19 mouse cellular contexts compared by ENCODE assay signal in the genomic region with DNA sequence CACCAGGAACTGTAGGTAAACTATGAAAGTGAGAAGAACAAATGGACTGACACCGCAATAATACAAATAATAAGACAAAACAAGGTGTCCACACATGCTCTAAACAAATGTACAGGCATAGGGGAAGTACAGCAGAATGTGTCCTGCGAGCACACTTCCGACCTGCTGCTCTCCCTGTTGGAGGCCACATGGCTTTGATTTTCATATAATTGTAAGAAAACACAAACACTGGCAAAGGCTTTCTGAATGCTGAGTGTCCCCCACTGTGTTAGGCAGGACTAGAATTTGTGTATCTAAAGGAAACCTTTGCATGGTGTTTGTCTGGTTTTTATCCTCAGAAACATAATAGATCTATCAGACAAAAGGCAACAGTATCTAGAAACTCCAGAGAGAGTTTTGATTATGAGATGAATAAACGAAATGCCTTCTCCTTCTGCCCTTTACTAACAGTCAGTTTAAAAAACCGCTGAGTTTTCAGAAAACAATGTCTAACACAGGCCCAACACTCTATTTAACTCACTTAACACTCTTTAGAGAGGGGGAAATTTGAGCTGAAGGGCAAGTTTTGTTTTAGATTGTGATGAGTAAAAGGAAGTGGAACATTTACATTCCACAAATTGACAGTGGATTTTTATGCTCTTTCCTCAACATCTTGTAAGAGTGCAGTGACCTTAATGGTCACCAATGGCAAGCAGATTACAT.
DNase-seq lines count a peak whose midpoint lies in the region; ATAC-seq and TF ChIP-seq lines count a peak whose summit lies in the region.
"Had no signal": no experiment of that assay in that cellular context is flagged by ENCODE, and none has a peak within 500 bp of the region (broad histone marks: within the 10 kb centered on the region; RNA-seq: fewer than 3 reads in every experiment).

No protein-coding gene starts in this region.

- H3K9ac ChIP-seq in lung, embryonic 16.5 days (ENCODE audit: low read length) = no peak overlapping the region
- H3K9ac ChIP-seq in stomach, postnatal 0 days (ENCODE audit: low read length) = no peak overlapping the region
- H3K9ac ChIP-seq: hindbrain, embryonic 13.5 days; midbrain, embryonic 15.5 days had no signal

- WGBS in lung, embryonic 16.5 days = 34% methylated on average over 5 of the region's 5 CpGs
- WGBS in stomach, postnatal 0 days = 60% methylated on average over 5 of the region's 5 CpGs

- peaks cover 9% of the 10 kb centered on the region; the same call in 1 of the 2 replicates for H3K4me1 ChIP-seq in lung, embryonic 16.5 days (replicated peaks; ENCODE audit: control insufficient read depth, insufficient read depth, low read length)
- no peaks in the 10 kb centered on the region for H3K4me1 ChIP-seq in stomach, postnatal 0 days (replicated peaks; ENCODE audit: control insufficient read depth, insufficient read depth)
- H3K4me1 ChIP-seq: megakaryocyte, embryonic 14.5 days had no signal

- peak; percentile 78 for ATAC-seq in lung, embryonic 16.5 days (ENCODE audit: low read depth)
- ATAC-seq in frontal cortex, adult (ENCODE audit: low TSS enrichment) = no peak
- ATAC-seq in stomach, postnatal 0 days (ENCODE audit: low FRiP score, low TSS enrichment) = no peak
- ATAC-seq: forebrain, embryonic 16.5 days; midbrain, embryonic 15.5 days had no signal

- H3K4me3 ChIP-seq in lung, embryonic 16.5 days (ENCODE audit: low read length) = no peak overlapping the region
- H3K4me3 ChIP-seq in stomach, postnatal 0 days (ENCODE audit: low read depth, low read length) = no peak overlapping the region
- H3K4me3 ChIP-seq: gastrocnemius, adult 2 months; hindbrain, embryonic 13.5 days; megakaryocyte, embryonic 14.5 days; midbrain, embryonic 15.5 days had no signal

- TF ChIP-seq EP300 in stomach, postnatal 0 days (optimal IDR thresholded peaks at IDR 0.05) = no peak

- no peak for TF ChIP-seq CTCF in stomach, postnatal 0 days (IDR thresholded peaks at IDR 0.05; ENCODE audit: low read depth)

- no peaks in the 10 kb centered on the region for H3K9me3 ChIP-seq in lung, embryonic 16.5 days (ENCODE audit: control insufficient read depth, low read length)
- H3K9me3 ChIP-seq in stomach, postnatal 0 days (ENCODE audit: control insufficient read depth, low read length) = no peaks in the 10 kb centered on the region
- H3K9me3 ChIP-seq: hindbrain, embryonic 13.5 days; megakaryocyte, embryonic 14.5 days; midbrain, embryonic 15.5 days had no signal

- H3K36me3 ChIP-seq in lung, embryonic 16.5 days (ENCODE audit: control insufficient read depth, insufficient read depth, low read length) = no peaks in the 10 kb centered on the region
- H3K36me3 ChIP-seq in stomach, postnatal 0 days (ENCODE audit: control insufficient read depth, insufficient read depth, low read length) = no peaks in the 10 kb centered on the region
- H3K36me3 ChIP-seq: hindbrain, embryonic 13.5 days; midbrain, embryonic 15.5 days had no signal

- H3K27me3 ChIP-seq in lung, embryonic 16.5 days (ENCODE audit: control insufficient read depth, insufficient read depth, low read depth, low read length) = no peaks in the 10 kb centered on the region
- H3K27me3 ChIP-seq in stomach, postnatal 0 days (ENCODE audit: control insufficient read depth, insufficient read depth, low read length) = no peaks in the 10 kb centered on the region
- H3K27me3 ChIP-seq: hindbrain, embryonic 13.5 days; megakaryocyte, embryonic 14.5 days had no signal

- peak overlapping the region; percentile 55 for H3K27ac ChIP-seq in lung, embryonic 16.5 days (ENCODE audit: low read length)
- H3K27ac ChIP-seq in stomach, postnatal 0 days (replicated peaks) = no peak overlapping the region
- H3K27ac ChIP-seq: gastrocnemius, adult 2 months; hindbrain, embryonic 13.5 days; midbrain, embryonic 15.5 days had no signal

- no peak for DNase-seq in lung, postnatal 10 days
- peak; percentile 27 to 36 for DNase-seq in cerebellum, adult 18-20 months
- DNase-seq in embryo, embryonic 11 days = peak; percentile 34
- no peak for DNase-seq in stomach, postnatal 0 days (ENCODE audit: low spot score)
- DNase-seq in adipocyte (ENCODE audit: low spot score) = no peak
- DNase-seq: adrenal gland, adult 2 months; gastrocnemius, adult 2 months; heart, adult 18-20 months; kidney, adult 9 months; kidney, postnatal 36 days; layer of hippocampus, postnatal 36 days; lung, postnatal 14 days; right cerebral cortex, postnatal 4 days had no signal

- H3K4me2 ChIP-seq in lung, embryonic 16.5 days (ENCODE audit: low read depth, low read length) = no peak overlapping the region
- no peak overlapping the region for H3K4me2 ChIP-seq in stomach, postnatal 0 days (replicated peaks; ENCODE audit: low read depth)
- H3K4me2 ChIP-seq: hindbrain, embryonic 13.5 days; midbrain, embryonic 15.5 days had no signal

Comparison
In these comparisons a context has a peak if more than half of its experiments do, and no peak if none do; other contexts are left out.
1. DNase-seq: peak in cerebellum, adult 18-20 months (2 of 2) and embryo, embryonic 11 days (single experiment); none in lung, postnatal 10 days (single experiment), stomach, postnatal 0 days (single experiment) and adipocyte (single experiment).